Mouse (Mus musculus) right cerebral cortex, adult 18-20 months (tissue): ENCODE measurements around the gene Mrpl14.
A peak's percentile ranks its signal among the peaks of the same experiment; 100 is the strongest.

Source experiments
- DNase-seq: peaks from one replicate; pipeline ENCODE4 v3.0.0; 2022; ENCODE audit warnings: mixed read lengths

Mrpl14 gene

DNA sequence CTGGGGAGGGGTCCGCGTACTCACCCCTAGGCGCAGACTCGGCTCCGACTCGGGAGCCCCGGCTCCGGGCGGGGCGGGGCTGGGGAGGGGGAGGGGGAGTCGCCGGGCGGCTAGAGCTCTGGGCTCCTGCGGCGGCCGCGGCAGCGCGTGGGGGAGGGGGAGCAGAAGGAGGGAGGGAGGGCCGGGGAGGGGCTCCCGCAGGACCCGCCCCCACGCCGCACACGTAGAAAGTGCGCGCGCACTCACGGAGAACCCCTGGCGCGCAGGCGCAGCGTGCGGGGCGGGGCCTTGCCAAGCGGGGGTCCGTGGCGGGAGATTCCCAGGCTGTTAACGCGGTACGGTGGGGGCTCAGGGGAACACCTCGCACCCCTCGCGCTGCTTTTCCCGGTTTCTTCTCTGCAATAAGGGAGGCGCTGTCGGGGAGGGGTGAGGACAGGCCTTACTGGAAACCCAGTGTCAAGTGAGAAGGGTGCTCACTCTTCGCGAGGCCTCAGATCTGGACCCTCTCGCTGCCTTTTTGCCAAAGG is at the start of gene Mrpl14:
Gene Mrpl14, plus strand, starts transcription at position 230 of the 527 bp plus-strand sequence.
- peak; percentile 93 for DNase-seq

DNA sequence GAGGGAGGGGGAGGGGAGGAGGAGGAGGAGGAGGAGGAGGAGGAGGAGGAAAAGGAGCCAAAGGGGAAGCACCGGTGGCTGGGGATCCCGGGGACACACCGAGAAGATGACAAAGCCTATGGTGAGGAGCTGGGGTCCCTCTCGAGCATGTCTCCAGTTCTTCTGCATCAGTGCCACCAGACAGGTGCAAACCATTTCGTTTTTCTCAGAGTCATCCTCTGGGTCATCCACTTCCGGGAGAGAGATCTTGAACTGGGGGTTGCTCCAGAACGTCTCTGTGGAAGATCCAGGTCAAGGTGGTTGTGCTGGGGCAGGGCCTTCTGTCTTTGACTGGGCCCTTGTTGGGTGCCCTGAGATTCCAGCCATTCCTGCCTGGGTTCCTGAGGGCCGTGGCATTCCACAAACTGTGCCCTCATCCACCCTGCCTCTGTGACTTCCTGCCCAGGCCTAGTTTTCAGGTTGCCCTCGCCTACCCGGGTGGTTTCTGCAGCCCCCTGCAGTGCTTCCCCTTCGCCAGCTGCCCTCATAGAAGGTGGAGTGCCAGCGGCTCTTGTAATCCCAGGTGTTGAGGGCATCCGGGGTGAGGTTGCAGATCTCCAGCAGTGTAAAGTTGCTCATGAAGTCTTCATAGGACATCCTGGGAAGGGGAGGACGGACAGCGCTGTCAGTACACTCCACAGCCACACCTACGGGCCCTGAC is 47.4 kb upstream of the Mrpl14 start:
- no peak for DNase-seq

DNA sequence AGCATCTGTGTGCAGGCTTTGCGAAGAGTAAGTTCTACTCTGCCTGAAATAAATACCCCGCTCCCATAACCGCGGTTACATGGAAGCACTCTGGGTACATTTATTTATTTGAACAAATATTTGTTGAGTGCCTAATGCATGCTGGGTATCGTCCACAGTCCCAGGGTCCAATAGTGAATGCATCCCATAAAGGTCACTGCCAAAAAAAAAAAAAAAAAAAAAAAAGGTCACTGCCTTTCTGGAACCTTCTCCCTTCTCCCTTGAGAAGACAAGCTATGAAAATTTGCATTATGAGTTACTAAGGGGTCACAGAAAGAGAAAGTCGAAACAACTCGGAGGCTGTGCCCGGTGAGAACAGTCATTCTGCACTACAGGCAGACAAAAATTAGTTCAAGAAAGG is 44.1 kb upstream of the Mrpl14 start:
- no peak for DNase-seq

- peak; percentile 62 for DNase-seq
Measured at GRCm38 (mm10) chr17:45642701-45643100, 43.4 kb upstream of the Mrpl14 start.

DNA sequence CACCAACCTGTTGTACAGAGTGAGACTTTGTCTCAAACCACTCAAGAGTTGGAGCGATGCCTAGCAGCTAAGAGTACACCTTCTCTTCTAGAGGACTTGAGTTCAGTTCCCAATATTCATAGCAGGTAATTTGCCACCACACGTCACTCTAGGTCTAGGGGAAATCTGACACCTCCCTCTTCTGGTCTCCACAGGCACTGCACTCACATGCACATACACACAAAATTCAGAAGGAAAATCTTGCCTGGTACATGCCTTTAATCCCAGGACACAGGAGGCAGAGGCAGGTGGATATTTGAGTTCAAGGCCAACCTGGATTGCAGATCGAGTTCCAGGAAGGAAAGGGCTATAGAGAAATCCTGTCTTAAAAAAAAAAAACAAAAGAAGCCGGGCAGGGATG is 41.9 kb upstream of the Mrpl14 start:
- no peak for DNase-seq

DNA sequence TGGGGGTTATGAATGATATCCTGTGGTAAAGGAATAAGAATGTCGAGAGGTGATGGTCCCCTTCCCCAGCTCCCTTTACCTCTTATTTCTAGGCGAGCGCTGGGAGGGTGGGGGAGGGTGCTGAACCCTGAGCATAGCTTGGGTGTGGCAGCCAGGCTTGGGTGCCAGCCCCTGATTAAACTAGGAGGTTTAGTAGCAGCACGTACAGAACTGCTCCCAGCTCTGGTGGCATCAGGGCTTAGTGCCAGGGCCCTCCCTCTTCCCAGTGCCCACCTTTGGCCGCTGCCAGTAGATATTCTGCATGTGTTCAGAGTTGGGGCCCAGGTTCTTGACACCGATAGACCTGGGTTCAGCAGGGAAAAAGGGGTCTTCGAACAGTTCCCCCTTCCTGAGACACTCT is 32.9 kb upstream of the Mrpl14 start:
- DNase-seq = no peak

DNA sequence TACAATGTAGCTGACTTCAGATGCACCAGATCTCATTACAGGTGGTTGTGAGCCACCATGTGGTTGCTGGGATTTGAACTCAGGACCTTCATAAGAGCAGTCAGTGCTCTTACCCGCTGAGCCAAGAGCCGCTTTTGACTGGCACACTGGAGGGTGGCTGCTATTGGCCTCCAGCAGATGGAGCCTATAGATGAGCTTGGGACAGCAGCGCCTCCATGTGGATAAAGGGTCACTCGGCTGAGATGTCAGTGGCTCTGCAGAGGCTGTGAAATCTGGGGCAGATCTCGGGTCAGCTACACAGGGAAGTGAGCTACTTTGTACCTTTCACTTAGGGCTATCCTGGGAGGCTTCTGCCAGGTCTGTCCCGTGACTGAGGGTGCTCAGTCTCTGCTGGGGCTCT is 30.3 kb upstream of the Mrpl14 start:
- DNase-seq = no peak

- no peak for DNase-seq
Measured at GRCm38 (mm10) chr17:45659225-45659624, 26.9 kb upstream of the Mrpl14 start, which contains the start of gene Capn11. Capn11 (minus strand) TSS chr17:45659325.

DNA sequence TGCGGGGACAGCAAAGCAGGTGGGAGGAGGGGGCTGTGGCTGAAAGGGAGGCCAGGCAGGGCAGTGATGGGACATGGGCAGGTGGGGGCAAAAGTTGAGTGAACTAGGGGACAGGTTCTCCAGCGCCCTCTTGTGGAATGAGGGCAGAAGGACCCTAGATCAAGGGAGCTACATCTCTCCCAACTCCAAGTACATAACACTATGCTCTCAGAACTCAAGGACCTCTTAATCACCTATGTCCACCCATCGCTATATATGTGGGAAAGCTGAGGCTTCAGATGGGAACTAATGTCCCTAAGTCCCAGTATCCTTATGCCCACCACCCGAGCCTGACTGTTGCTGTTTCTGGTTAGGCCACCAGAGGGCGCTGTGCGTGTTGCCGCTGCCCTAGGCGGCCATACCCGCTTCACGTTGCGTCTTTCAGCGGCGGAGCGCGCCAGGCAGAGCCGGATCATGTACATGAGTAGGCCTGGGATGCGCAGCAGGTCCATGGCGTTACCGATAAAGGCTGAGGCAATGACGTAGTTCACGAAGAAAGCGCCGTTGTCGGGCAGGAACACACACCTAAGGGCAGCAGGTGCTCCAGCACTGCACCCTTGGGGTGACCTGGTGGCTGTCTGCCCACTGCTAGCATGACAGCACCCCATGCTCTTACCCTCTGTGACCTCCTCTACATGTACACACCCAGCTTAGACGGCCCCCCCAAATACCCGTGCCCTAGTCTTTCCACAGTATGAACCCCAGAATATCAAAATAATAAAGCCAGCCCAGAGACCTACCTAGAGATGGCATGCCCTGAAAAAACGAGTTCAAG is 22.8 kb upstream of the Mrpl14 start:
- peak; percentile 73 for DNase-seq

DNA sequence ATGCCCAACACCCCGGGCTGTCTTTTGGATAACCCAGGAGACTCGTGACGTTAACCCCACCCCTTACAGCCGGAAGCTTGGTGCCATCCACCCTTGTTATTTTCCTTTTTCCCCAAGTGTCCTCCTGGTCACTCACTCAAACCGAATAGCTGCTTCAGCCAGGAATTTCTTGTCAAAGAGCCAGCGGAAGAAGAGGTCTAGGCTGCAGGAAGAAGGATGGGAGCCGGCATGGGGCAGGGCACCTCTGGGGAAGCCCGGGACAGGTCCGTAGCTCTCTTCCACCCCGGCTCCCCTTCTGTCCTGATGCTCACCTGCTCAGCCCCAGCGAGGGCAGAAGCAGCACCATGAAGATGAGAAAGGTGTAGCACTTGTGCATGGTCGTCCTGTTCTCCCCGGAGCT is 21.5 kb upstream of the Mrpl14 start:
- no peak for DNase-seq

DNA sequence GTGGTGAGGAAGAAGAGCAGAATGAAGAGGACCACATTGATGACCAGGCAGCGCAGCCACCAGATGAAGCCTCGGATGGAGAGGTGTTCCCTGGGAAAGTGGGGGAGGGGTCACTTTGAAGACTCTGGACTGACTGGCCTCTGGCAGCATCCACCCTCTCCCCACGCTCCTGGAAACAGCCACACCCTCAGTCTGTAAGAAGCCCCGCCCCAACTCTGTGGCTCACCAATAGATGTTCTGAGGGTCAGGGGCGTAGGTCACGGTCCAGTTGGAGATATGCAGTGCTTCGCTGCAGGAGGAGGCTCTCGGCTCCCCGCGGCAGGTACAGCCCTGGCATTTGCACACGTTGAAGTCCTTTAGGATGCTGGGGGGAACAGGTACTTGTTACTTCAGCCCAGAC is 20.0 kb upstream of the Mrpl14 start:
- DNase-seq = no peak

- no peak for DNase-seq
Measured at GRCm38 (mm10) chr17:45667481-45667880, 18.6 kb upstream of the Mrpl14 start.

DNA sequence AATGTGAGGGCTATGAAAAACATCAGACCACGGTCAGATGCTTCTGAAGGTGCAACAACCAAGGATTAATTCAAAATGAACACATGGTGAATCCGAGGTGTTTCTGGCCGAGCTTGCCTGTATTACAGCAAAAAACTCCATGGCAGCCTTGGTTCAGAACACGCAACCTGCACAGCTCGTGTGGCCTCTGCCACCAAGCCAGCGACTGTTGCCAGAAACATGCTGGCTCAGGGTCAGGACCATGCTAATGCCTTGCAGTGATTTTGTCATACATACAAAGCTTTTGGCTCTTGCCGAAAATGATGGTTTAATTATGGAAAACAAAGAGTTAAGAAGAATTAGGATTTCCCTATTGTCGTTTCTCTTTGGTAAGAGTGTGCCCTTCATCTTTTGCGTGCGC is 18.1 kb upstream of the Mrpl14 start:
- DNase-seq = no peak

DNA sequence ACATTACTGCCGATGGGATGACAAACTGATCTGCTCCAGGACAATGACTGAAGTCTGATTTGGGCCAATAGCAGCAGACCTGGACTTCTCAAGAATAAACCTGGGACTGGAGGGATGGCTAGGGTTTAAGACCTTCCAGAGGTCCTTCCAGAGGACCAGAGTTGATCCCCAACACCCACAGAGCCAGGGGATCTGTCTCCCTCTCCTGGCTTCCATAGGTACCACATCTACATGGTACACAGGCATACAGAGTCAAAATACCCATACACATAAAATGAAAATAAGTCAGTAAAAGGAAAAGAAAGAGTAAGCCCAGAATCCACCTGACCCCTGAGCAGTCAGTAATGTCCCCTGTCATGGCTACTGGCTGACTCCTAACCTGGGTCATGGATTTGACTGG is 14.3 kb upstream of the Mrpl14 start:
- no peak for DNase-seq

- no peak for DNase-seq
Measured at GRCm38 (mm10) chr17:45672598-45672997, 13.5 kb upstream of the Mrpl14 start.

- peak; percentile 41 for DNase-seq
Measured at GRCm38 (mm10) chr17:45678106-45678505, 8.0 kb upstream of the Mrpl14 start.

GRCm38 (mm10) chr17:45680391-45680980 is 5.6 kb upstream of the Mrpl14 start:
- peak; percentile 87 for DNase-seq

- DNase-seq = no peak
Measured at GRCm38 (mm10) chr17:45681588-45681987, 4.5 kb upstream of the Mrpl14 start.

GRCm38 (mm10) chr17:45682843-45683242 is 3.3 kb upstream of the Mrpl14 start:
- no peak for DNase-seq

- no peak for DNase-seq
Measured at GRCm38 (mm10) chr17:45684667-45685131, 1.4 kb upstream of the Mrpl14 start.

GRCm38 (mm10) chr17:45685171-45686092 is 690 bp upstream of the Mrpl14 start:
- DNase-seq = peak; percentile 52

- DNase-seq = no peak
Measured at GRCm38 (mm10) chr17:45686716-45687115, 594 bp downstream of the Mrpl14 start, which contains the start of gene Tmem63b. Tmem63b (minus strand) TSS chr17:45686905.
